Mouse (Mus musculus) CH12.LX (cell line): ENCODE measurements around the gene Adh1. TPM values are rescaled to one million over a fixed set of nuclear protein-coding genes. Genes with fewer than 3 reads are reported as not detected.

Experiments used
- DNase-seq: peaks from one replicate; pipeline ENCODE4 v3.0.0-alpha.2; 2013; ENCODE audit errors: extremely low read depth
- H3K27ac ChIP-seq: 2 replicates; pipeline ENCODE4 v1.5.1; 2012; ENCODE audit warnings: low read depth, mild to moderate bottlenecking, control low read depth, moderate library complexity; ENCODE audit not compliant: insufficient read depth
- H3K27me3 ChIP-seq: replicated peaks from 2 replicates; pipeline ENCODE3; 2012; ENCODE audit warnings: inconsistent platforms
- H3K36me3 ChIP-seq, 2 experiments: replicated peaks in 1 of 2; 2 replicates each; pipeline versions ENCODE3 to v1.6.1; 2012; ENCODE audit warnings: inconsistent platforms in 1 of 2, low read length in 1 of 2, mild to moderate bottlenecking in 1 of 2, mixed read lengths in 1 of 2, moderate library complexity in 1 of 2; ENCODE audit not compliant: control insufficient read depth in 1 of 2, insufficient read depth in 1 of 2
- H3K4me1 ChIP-seq, 2 experiments: 2 replicates each; pipeline ENCODE4 v1.6.1; 2012; ENCODE audit warnings: inconsistent platforms in 1 of 2, moderate library complexity in 1 of 2; ENCODE audit not compliant: insufficient read depth in 2 of 2, control insufficient read depth in 1 of 2
- H3K4me2 ChIP-seq: 2 replicates; pipeline ENCODE4 v1.6.1; 2012; ENCODE audit warnings: low read depth, mild to moderate bottlenecking, control low read depth; ENCODE audit not compliant: poor library complexity, insufficient read depth, severe bottlenecking
- H3K4me3 ChIP-seq, 3 experiments: fragments of 150-350 bp in 1 of 3; sonication (generic) in 1 of 3; replicated peaks in 1 of 3; 2 replicates each; pipeline versions ENCODE3 to v1.5.1; 2011 to 2012; ENCODE audit warnings: low read depth in 2 of 3, low read length in 2 of 3, mild to moderate bottlenecking in 2 of 3, moderate library complexity in 2 of 3, control low read depth in 1 of 3, improper control_type of control experiment in 1 of 3, inconsistent platforms in 1 of 3, mixed read lengths in 1 of 3; ENCODE audit not compliant: poor library complexity in 1 of 3
- H3K79me2 ChIP-seq: replicated peaks from 2 replicates; pipeline ENCODE4 v1.6.1; 2012; ENCODE audit warnings: mild to moderate bottlenecking, moderate library complexity; ENCODE audit not compliant: control insufficient read depth, poor library complexity, insufficient read depth, severe bottlenecking; ENCODE audit errors: extremely low read depth
- H3K9ac ChIP-seq: 2 replicates; pipeline ENCODE4 v1.6.1; 2012; ENCODE audit warnings: low read depth, mild to moderate bottlenecking, control low read depth, moderate library complexity; ENCODE audit not compliant: insufficient read depth
- H3K9me3 ChIP-seq: replicated peaks from 2 replicates; pipeline ENCODE3; 2012; ENCODE audit warnings: low read length, inconsistent platforms, mixed read lengths
- CHD2 ChIP-seq: IDR thresholded peaks from 2 replicates; pipeline ENCODE4 v1.6.1; 2011; ENCODE audit warnings: low read length, improper control_type of control experiment
- CTCF ChIP-seq, 2 experiments: IDR thresholded peaks in 1 of 2; conservative IDR thresholded peaks in 1 of 2; 2 replicates each; pipeline ENCODE4 v1.5.1; 2011 to 2012; ENCODE audit warnings: low read depth in 2 of 2, low read length in 2 of 2, improper control_type of control experiment in 1 of 2, inconsistent platforms in 1 of 2, mild to moderate bottlenecking in 1 of 2, moderate library complexity in 1 of 2
- E2F4 ChIP-seq: IDR thresholded peaks from 2 replicates; pipeline ENCODE4 v1.6.1; 2011; ENCODE audit warnings: low read depth, low read length, improper control_type of control experiment; ENCODE audit not compliant: insufficient replicate concordance
- GABPA ChIP-seq: IDR thresholded peaks from 2 replicates; pipeline ENCODE4 v1.6.1; 2012; ENCODE audit warnings: low read depth, low read length, improper control_type of control experiment, inconsistent platforms; ENCODE audit not compliant: insufficient replicate concordance
- JUN ChIP-seq: IDR thresholded peaks from 2 replicates; pipeline ENCODE4 v1.6.1; 2011; ENCODE audit warnings: low read depth, mild to moderate bottlenecking, low read length, improper control_type of control experiment, moderate library complexity; ENCODE audit not compliant: insufficient read depth
- JUND ChIP-seq: conservative IDR thresholded peaks from 2 replicates; pipeline ENCODE4 v1.6.1; 2011; ENCODE audit warnings: low read depth, low read length, improper control_type of control experiment
- MAX ChIP-seq: IDR thresholded peaks from 2 replicates; pipeline ENCODE4 v1.6.1; 2011; ENCODE audit warnings: low read length, improper control_type of control experiment
- MEF2A ChIP-seq: IDR thresholded peaks from 2 replicates; pipeline ENCODE4 v1.6.1; 2014; ENCODE audit warnings: low read depth, mild to moderate bottlenecking, inconsistent platforms, low read length, improper control_type of control experiment, borderline replicate concordance
- MXI1 ChIP-seq: IDR thresholded peaks from 2 replicates; pipeline ENCODE4 v1.6.1; 2011; ENCODE audit warnings: mild to moderate bottlenecking, low read depth, low read length, improper control_type of control experiment
- MYC ChIP-seq: IDR thresholded peaks from 2 replicates; pipeline ENCODE4 v1.6.1; 2011; ENCODE audit warnings: low read depth, mild to moderate bottlenecking, improper control_type of control experiment, low read length
- NRF1 ChIP-seq: IDR thresholded peaks from 2 replicates; pipeline ENCODE4 v1.6.1; 2014; ENCODE audit warnings: low read depth, mild to moderate bottlenecking, inconsistent platforms, low read length, improper control_type of control experiment, moderate library complexity
- POLR2A ChIP-seq: IDR thresholded peaks from 2 replicates; pipeline ENCODE4 v1.6.1; 2011; ENCODE audit warnings: low read depth, mild to moderate bottlenecking, improper control_type of control experiment, low read length
- POLR2AphosphoS2 ChIP-seq: IDR thresholded peaks from 2 replicates; pipeline ENCODE4 v1.6.1; 2011; ENCODE audit warnings: low read depth, low read length, improper control_type of control experiment
- UBTF ChIP-seq: IDR thresholded peaks from 2 replicates; pipeline ENCODE4 v1.6.1; 2012; ENCODE audit warnings: low read depth, mild to moderate bottlenecking, inconsistent platforms, low read length, improper control_type of control experiment, moderate library complexity
- USF1 ChIP-seq: IDR thresholded peaks from 2 replicates; pipeline ENCODE4 v1.6.1; 2014; ENCODE audit warnings: low read depth, mild to moderate bottlenecking, inconsistent platforms, low read length, improper control_type of control experiment
- ZMIZ1 ChIP-seq: IDR thresholded peaks from 2 replicates; pipeline ENCODE4 v1.6.1; 2012; ENCODE audit warnings: low read depth, mild to moderate bottlenecking, inconsistent platforms, low read length, improper control_type of control experiment
- ZNF384 ChIP-seq: IDR thresholded peaks from 2 replicates; pipeline ENCODE4 v1.6.1; 2012; ENCODE audit warnings: low read depth, low read length, improper control_type of control experiment, inconsistent platforms
- dilution Hi-C: fragments of 300-500 bp; cut with MboI; formaldehyde crosslinking; loops from 2 replicates; pipeline ENCODE4 v1.14.3; 2020; ENCODE audit warnings: low sequenced_read_pairs; ENCODE audit not compliant: extremely low pct_unique_long_range_greater_than_20kb, extremely low pct_ligation_motif_present
- in situ Hi-C: fragments of 300-500 bp; cut with MboI; formaldehyde crosslinking; loops from 3 replicates; pipeline ENCODE4 v1.14.3; 2019; ENCODE audit warnings: low sequenced_read_pairs, low pct_ligation_motif_present, low pct_unique_long_range_greater_than_20kb, mixed read lengths
- polyA plus RNA-seq: library from polyadenylated mRNA; unstranded; fragments of >175 nt; gene quantifications from 2 replicates; pipeline ENCODE4 v1.2.1, GENCODE M21; 2012; ENCODE audit warnings: low read depth; ENCODE audit not compliant: insufficient read length
- total RNA-seq, 2 experiments: library from RNA; depleted of rRNA; stranded (reverse); fragments of 300-350 nt in 1 of 2; fragments of >200 nt in 1 of 2; gene quantifications; 2 replicates each; pipeline ENCODE4 v1.2.3; 2012 to 2014

Adh1 gene
- total and polyA plus RNA-seq, 3 experiments, result not detected

DNA sequence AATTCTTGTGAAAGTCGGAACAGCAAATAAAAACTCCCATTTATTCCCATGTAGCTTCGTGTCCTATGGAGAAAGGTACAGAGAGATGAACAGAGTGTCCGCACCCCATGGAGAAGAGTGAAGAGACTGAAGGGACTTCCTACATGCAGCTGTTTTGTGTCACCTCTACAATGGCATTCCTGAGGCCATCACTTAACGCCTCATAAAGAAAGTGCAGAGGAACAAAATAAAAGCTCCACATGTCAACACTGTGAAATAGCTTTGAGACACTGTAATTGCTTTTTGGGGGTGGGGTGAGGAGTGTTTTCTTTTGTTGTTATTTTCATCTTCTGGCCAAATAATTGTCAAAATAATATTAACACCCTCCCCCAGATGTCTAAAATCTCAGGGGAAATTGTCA lies 41.9 kb downstream of the Adh1 start:
- Histone ChIP-seq H3K27ac (no peak overlapping the region), H3K9me3 (peaks cover 13% of the 10 kb centered on the region), H3K27me3 (no peaks in the 10 kb centered on the region), H3K4me2 (no peak overlapping the region), H3K36me3 (no peaks in the 10 kb centered on the region), H3K79me2 (no peaks in the 10 kb centered on the region), H3K4me3 (no peak overlapping the region), H3K9ac (no peak overlapping the region), H3K4me1 (no peaks in the 10 kb centered on the region)
- TF ChIP-seq UBTF (no peak), CTCF (conservative IDR thresholded peaks at IDR 0.05 in 1 of 2, IDR thresholded peaks at IDR 0.05 in 1 of 2; ENCODE audit: low read depth in 2 of 2, low read length in 2 of 2) (no peak), GABPA (no peak), JUND (no peak), NRF1 (no peak), MYC (no peak), ZMIZ1 (no peak), MXI1 (no peak), MAX (no peak), MEF2A (no peak)
- DNase-seq, result no peak
- in situ Hi-C loops (no loop called here), dilution Hi-C loops (no loop called here)

DNA sequence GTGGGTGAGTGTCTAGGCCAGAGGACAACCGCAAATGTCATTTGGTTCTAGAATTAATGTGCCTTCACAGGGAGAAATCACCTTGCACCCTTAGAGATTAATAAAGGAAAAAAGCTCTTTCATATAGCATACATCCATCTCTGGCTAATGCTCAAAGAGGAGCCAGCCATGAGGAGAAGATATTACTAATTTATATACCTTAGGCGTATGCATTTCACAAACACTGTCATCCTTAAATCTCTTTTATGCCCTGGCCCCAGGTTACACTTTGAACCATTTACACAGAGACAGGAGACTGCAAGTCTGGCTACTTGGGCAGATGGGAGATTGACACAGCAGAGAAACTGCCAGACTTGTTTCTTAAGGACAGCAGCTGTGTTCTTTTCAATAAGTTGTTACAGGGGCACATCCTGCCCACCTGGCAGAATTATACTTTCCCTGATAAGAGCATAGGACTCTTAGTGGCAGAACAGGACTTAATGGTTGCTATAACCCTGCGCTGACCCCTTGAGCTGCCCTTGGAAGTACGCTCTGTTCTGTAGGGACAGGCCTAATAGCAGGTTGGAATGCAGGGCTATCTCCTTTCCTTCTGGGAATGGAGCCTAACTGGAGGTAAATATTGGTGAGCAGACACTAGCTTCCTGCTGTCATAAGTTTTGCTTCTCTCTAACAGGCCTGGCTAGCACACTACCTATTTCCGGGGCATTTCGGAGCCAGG lies 43.1 kb downstream of the Adh1 start:
- dilution Hi-C loops (no loop called here), in situ Hi-C loops (no loop called here)
- H3K4me1 ChIP-seq, result peaks cover 0 to 7% of the 10 kb centered on the region in 2 experiments; a peak in 3 of 4 replicates
- DNase-seq, result no peak
- TF ChIP-seq JUN, result no peak
- TF ChIP-seq MYC, result no peak
- no peak for TF ChIP-seq MEF2A
- no peak for TF ChIP-seq USF1
- TF ChIP-seq ZMIZ1, result no peak
- no peak for TF ChIP-seq POLR2AphosphoS2
- no peak for TF ChIP-seq JUND
- no peak for TF ChIP-seq POLR2A
- no peak for TF ChIP-seq E2F4
- no peak for TF ChIP-seq CHD2
- TF ChIP-seq ZNF384, result no peak
- H3K27ac ChIP-seq, result no peak overlapping the region
- no peaks in the 10 kb centered on the region for H3K27me3 ChIP-seq
- no peak overlapping the region for H3K9ac ChIP-seq
- H3K4me2 ChIP-seq, result no peak overlapping the region
- H3K79me2 ChIP-seq, result no peaks in the 10 kb centered on the region
- no peaks in the 10 kb centered on the region for H3K36me3 ChIP-seq
- H3K4me3 ChIP-seq, result no peak overlapping the region
- peaks cover 1% of the 10 kb centered on the region for H3K9me3 ChIP-seq
